Mouse (Mus musculus): ENCODE data around the gene Gpx1.

DNA sequence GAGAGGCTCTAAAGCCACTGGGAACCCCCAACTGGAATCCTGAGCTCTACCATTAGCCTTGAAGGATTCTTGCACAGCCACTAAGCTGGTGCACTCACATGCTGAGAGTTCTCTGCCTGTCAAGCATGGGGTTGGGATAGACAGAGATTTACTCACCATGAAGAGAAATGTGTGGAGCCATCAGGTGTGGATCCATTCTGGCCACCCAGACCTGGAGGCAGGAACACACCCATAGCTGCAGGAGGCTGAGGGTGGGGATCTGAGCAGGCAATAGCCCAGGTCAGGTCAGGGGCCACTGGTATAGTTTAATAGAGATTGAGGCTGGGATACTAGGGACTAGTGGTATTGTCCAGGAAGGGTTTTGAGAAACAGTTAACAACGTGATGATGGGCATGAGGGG is 33.5 kb upstream of the Gpx1 start:
- TF ChIP-seq POLR2A (IDR thresholded peaks at IDR 0.05; ENCODE audit: insufficient read depth, low read length) (no peak), CTCF (IDR thresholded peaks at IDR 0.05; ENCODE audit: low read depth, low read length) (no peak), EP300 (IDR thresholded peaks at IDR 0.05; ENCODE audit: insufficient read depth, low read depth, low read length) (no peak)
